Mouse (Mus musculus) left cerebral cortex, postnatal 25 days (tissue): Measurements from ENCODE around the gene Vmn1r218. TPM values are rescaled to one million over a fixed set of nuclear protein-coding genes. Genes with fewer than 3 reads are reported as not detected.
"Not testable (repeated sequence)": the region's sequence is repeated elsewhere in the genome, so short reads cannot be mapped to it uniquely, and the experiment has no call there.

ENCODE experiments used
- DNase-seq, 2 experiments: peaks; one replicate each; pipeline ENCODE4 v3.0.0; 2022; ENCODE audit warnings: low spot score in 2 of 2, mixed read lengths in 1 of 2
- intact Hi-C: fragments of 180-260 bp; cut with DNase I; formaldehyde crosslinking; loops from one replicate; pipeline ENCODE4 v1.15.1; 2025
- total RNA-seq, 2 experiments: library from RNA; stranded (reverse); gene quantifications; 2 replicates each; pipeline ENCODE4 v1.2.3; 2021

The Vmn1r218 gene
- total RNA-seq = not detected

GRCm38 (mm10) chr13:23133099-23133498, at the start of gene Vmn1r218:
TSS of gene Vmn1r218 (plus strand) at chr13:23133155.
- intact Hi-C loops = no loop called here
- no peak for DNase-seq

GRCm38 (mm10) chr13:23094386-23094785, 38.6 kb upstream of the Vmn1r218 start:
- intact Hi-C loops = no loop called here
- DNase-seq = no peak

- DNase-seq, intact Hi-C loops: not testable (repeated sequence)
These were observed 14.8 kb upstream of the Vmn1r218 start, which contains the start of gene Vmn1r217 for GRCm38 (mm10) chr13:23118126-23118525. TSS of gene Vmn1r217 (minus strand) at chr13:23118226.

GRCm38 (mm10) chr13:23120611-23121010, 12.3 kb upstream of the Vmn1r218 start:
- DNase-seq = no peak
- intact Hi-C loops = no loop called here

- intact Hi-C loops = no loop called here
These were observed 546 bp downstream of the Vmn1r218 start for GRCm38 (mm10) chr13:23133501-23133900.

GRCm38 (mm10) chr13:23138880-23139279, 5.9 kb downstream of the Vmn1r218 start:
- no peak for DNase-seq
- intact Hi-C loops = no loop called here

More at GRCm38 (mm10) chr13:23133501-23133900, 546 bp downstream of the Vmn1r218 start:
- DNase-seq = no peak

GRCm38 (mm10) chr13:23157848-23158247, 24.9 kb downstream of the Vmn1r218 start:
- DNase-seq = no peak
- intact Hi-C loops = no loop called here

- DNase-seq = no peak
- intact Hi-C loops = no loop called here
These were observed 26.1 kb downstream of the Vmn1r218 start, which contains the start of gene Vmn1r219 for GRCm38 (mm10) chr13:23159012-23159411. TSS of gene Vmn1r219 (plus strand) at chr13:23159312.

GRCm38 (mm10) chr13:23166471-23166870, 33.5 kb downstream of the Vmn1r218 start:
- intact Hi-C loops = not testable (repeated sequence)

GRCm38 (mm10) chr13:23187875-23188274, 54.9 kb downstream of the Vmn1r218 start, which contains the start of gene Vmn1r220:
TSS of gene Vmn1r220 (minus strand) at chr13:23187975.
- intact Hi-C loops = no loop called here
- no peak for DNase-seq

More at GRCm38 (mm10) chr13:23166471-23166870, 33.5 kb downstream of the Vmn1r218 start:
- DNase-seq = not testable (repeated sequence)

Other genes starting within 250 kb of the Vmn1r218 start
- not detected for gene Vmn1r212, start 248.9 kb upstream of the Vmn1r218 start, total RNA-seq
- not detected for gene Vmn1r213, start 125.5 kb upstream of the Vmn1r218 start, total RNA-seq
- not detected for gene Vmn1r214, start 102.7 kb upstream of the Vmn1r218 start, total RNA-seq
- not detected for gene Vmn1r215, start 65.1 kb upstream of the Vmn1r218 start, total RNA-seq
- not detected for gene Vmn1r217, start 14.9 kb upstream of the Vmn1r218 start, total RNA-seq
- not detected for gene Vmn1r219, start 26.2 kb downstream of the Vmn1r218 start, total RNA-seq
- gene Vmn1r220, start 54.8 kb downstream of the Vmn1r218 start, total RNA-seq = not detected
- not detected for gene Vmn1r221, start 81.0 kb downstream of the Vmn1r218 start, total RNA-seq
- gene Vmn1r222, start 102.8 kb downstream of the Vmn1r218 start, total RNA-seq = not detected
- gene Vmn1r223, start 114.0 kb downstream of the Vmn1r218 start, total RNA-seq = not detected
- gene Zfp322a, start 236.1 kb downstream of the Vmn1r218 start, total RNA-seq = 10 to 100 TPM; 35.1 to 36.5 TPM